Mouse (Mus musculus) neutrophil, adult 59 days (primary cell): ENCODE results near the gene Zfp53. TPM values are rescaled to one million over a fixed set of nuclear protein-coding genes. Genes with fewer than 3 reads are reported as not detected.

ENCODE experiments used
- total RNA-seq, 2 experiments: library from RNA; stranded (reverse); gene quantifications; 1 replicate in 1 of 2; 2 replicates in 1 of 2; pipeline ENCODE4 v1.2.4; 2023

Gene Zfp53
- 10 to 100 TPM in 1 of 2 experiments, 1 to 10 TPM in 1; 8.9 to 11.2 TPM for total RNA-seq

DNA sequence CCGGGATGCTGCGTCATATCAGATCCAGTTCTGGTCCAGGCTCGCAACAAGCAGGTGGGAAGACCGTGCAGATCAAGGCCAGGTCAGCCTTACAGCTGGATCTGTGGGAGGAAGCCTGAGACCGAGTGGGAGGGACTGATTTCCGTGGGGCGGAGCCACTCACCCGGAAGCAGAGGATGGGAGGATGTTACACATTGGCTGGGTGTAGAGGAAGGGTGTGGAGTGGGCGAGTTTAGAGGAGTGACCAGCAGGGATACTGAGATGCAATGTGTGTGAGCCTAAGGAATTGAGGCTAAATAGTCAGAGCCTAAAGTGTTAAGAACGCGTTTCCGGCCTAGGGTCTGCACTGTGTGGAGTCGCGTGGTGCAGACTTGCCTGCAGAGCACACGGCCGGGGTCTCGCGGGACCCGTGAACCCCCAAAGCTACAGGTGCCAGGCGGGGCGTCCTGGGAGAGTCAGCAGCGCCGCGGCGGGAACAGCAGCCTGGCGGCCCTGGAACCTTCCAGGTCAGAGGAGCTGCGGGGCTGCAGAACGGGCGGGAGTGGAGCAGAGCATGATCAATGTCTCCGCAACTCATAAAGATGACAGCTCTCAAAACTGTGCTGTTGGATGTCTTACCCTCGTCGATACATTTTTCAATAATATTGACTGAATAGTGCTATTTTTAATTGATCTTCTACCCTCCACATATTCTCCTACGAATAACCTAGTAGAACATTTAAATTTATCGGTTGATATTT, at the start of gene Zfp53:
Gene Zfp53 (plus strand): TSS at position 239 of the 740 bp plus-strand sequence.

GRCm38 (mm10) chr17:21450138-21450704, 38.6 kb upstream of the Zfp53 start, which contains the start of gene Zfp51:
TSS of gene Zfp51 (plus strand) at chr17:21450374.

GRCm38 (mm10) chr17:21535096-21536001, 46.6 kb downstream of the Zfp53 start, which contains the start of gene Zfp52:
TSS of gene Zfp52 (plus strand) at chr17:21535539.

Other genes starting within 250 kb of the Zfp53 start
- not detected for gene Vmn1r235, start 232.6 kb upstream of the Zfp53 start, total RNA-seq
- not detected for gene Vmn1r236, start 206.1 kb upstream of the Zfp53 start, total RNA-seq
- not detected for gene Vmn1r237, start 177.1 kb upstream of the Zfp53 start, total RNA-seq
- gene Zfp677, start 105.2 kb upstream of the Zfp53 start, total RNA-seq, result 1 to 10 TPM; 2.0 to 2.6 TPM
- 1 to 10 TPM; 1.3 TPM for gene Zfp54, start 65.8 kb upstream of the Zfp53 start, total RNA-seq
- gene Zfp51, start 38.6 kb upstream of the Zfp53 start, total RNA-seq, result 10 to 100 TPM in 1 of 2 experiments, 1 to 10 TPM in 1; 9.6 to 10.9 TPM
- 1 to 10 TPM; 7.9 to 9.2 TPM for gene Zfp52, start 46.5 kb downstream of the Zfp53 start, total RNA-seq
- 1 to 10 TPM; 2.1 to 2.7 TPM for gene Zfp948, start 78.0 kb downstream of the Zfp53 start, total RNA-seq
- gene Zfp983, start 161.6 kb downstream of the Zfp53 start, total RNA-seq, result 1 to 10 TPM; 4.7 to 6.5 TPM
- 1 to 10 TPM; 2.2 to 9.1 TPM for gene Gm10226, start 202.9 kb downstream of the Zfp53 start, total RNA-seq
- gene Zfp760, start 218.7 kb downstream of the Zfp53 start, total RNA-seq, result 1 to 10 TPM; 1.6 to 1.7 TPM
- 1 to 10 TPM in 1 of 2 experiments, under 1 TPM in 1; 0.88 to 1.5 TPM for gene Zfp229, start 241.8 kb downstream of the Zfp53 start, total RNA-seq